Mouse (Mus musculus): ENCODE measurements around the gene Zswim4. TPM values are rescaled to one million over a fixed set of nuclear protein-coding genes. Genes with fewer than 3 reads are reported as not detected.

Zswim4 gene
- total RNA-seq (2023): 10 to 100 TPM; 46.3 to 48.9 TPM

GRCm38 (mm10) chr8:84236998-84237473 lies at the start of gene Zswim4:
Gene Zswim4 (minus strand): TSS chr8:84237055.

GRCm38 (mm10) chr8:84269950-84270773 lies 33.3 kb upstream of the Zswim4 start, which contains the start of gene Ccdc130:
Gene Ccdc130 (minus strand): TSS chr8:84270380.

DNA sequence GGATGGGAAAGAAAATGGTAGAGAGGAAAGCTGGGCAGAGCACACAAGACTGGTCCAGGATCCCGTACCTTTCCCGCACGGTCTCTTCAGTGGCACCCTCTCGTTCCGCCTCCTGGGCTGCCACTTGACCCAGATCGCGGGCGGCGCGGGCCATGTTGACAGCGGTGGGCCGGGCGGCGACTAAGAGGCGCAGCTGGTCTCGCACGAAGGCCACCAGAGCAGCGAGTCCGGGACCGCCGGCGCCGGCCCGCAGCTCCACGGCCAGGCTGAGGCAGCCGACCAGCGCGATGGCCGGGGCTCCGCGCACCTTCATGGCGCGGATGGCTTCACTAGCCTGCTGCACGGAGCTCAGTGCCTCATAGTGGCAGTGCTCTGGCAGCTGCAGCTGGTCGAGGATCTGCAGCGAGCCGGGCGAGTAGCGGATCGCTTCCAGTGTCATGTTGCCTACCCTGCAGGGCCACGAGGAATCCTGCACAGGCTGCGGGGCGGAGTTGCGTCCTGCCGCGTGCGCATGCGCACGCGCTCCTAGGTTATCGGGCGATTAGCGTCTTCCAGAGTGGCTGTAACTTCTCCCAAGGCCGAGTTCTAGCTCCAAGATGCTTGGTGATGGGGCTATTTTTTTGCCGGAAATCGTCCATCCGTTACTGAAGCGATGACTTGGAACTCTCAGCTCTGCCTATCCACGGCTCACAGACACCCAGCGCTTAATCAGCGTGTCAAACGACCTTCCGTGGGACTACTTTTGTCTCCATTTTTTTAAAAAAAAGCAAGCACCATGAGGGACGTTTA lies 20.2 kb upstream of the Zswim4 start, which contains the start of gene Mri1:
Gene Mri1 (minus strand): TSS at position 505 of the 789 bp plus-strand sequence.

GRCm38 (mm10) chr8:84249257-84250170 lies 12.7 kb upstream of the Zswim4 start, which contains the start of gene D8Ertd738e:
Gene D8Ertd738e (minus strand): TSS chr8:84249719.

DNA sequence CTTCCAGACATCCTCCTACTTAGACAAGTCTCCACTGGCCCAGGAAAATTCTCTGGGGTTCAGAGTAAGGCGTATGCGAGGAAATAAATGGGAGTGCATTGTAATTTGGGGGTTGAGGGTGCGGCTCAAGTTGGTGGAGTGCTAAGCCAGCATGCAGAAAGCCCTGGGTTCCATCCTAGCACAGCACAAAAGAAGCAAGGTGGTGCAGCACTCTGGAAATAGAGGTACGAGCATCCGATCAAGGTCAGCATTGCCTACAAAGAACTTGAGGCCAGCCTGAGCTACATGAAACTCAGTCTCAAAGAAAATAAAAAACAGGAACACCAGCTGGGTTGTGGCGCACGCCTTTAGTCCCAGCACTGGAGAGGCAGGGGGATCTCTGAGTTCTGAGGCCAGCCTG lies 51.7 kb downstream of the Zswim4 start, which contains the start of gene Nanos3:
Gene Nanos3 (minus strand): TSS at position 101 of the 400 bp plus-strand sequence.

Other genes starting within 250 kb of the Zswim4 start
- gene Samd1, start 239.4 kb downstream of the Zswim4 start, total RNA-seq (2023): 10 to 100 TPM; 55.2 to 55.6 TPM
- gene 1700067K01Rik, start 235.6 kb downstream of the Zswim4 start, total RNA-seq (2023): under 1 TPM; 0.39 to 0.55 TPM
- gene 2210011C24Rik, start 224.9 kb downstream of the Zswim4 start, total RNA-seq (2023): not detected
- not detected for gene Palm3, start 215.6 kb downstream of the Zswim4 start, total RNA-seq (2023)
- gene Il27ra, start 194.5 kb downstream of the Zswim4 start, total RNA-seq (2023): 10 to 100 TPM; 13.8 to 15.3 TPM
- not detected for gene Rln3, start 192.1 kb downstream of the Zswim4 start, total RNA-seq (2023)
- 1 to 10 TPM; 1.1 to 2.1 TPM for gene Gm10643, start 171.9 kb downstream of the Zswim4 start, total RNA-seq (2023)
- gene Rfx1, start 170.2 kb downstream of the Zswim4 start, total RNA-seq (2023): 10 to 100 TPM; 57.0 to 63.2 TPM
- gene Dcaf15, start 132.3 kb downstream of the Zswim4 start, total RNA-seq (2023): 10 to 100 TPM; 30.4 to 30.5 TPM
- gene Podnl1, start 111.1 kb downstream of the Zswim4 start, total RNA-seq (2023): 1 to 10 TPM in 1 of 2 experiments, under 1 TPM in 1; 0.39 to 1.0 TPM
- 10 to 100 TPM; 23.8 to 30.1 TPM for gene Cc2d1a, start 89.1 kb downstream of the Zswim4 start, total RNA-seq (2023)
- gene 4930432K21Rik, start 89.0 kb downstream of the Zswim4 start, total RNA-seq (2023): not detected
- not detected for gene Nanos3, start 51.8 kb downstream of the Zswim4 start, total RNA-seq (2023)
- gene D8Ertd738e, start 12.7 kb upstream of the Zswim4 start, total RNA-seq (2023): 100 to 1,000 TPM; 218 to 227 TPM
- gene Mri1, start 20.3 kb upstream of the Zswim4 start, total RNA-seq (2023): 10 to 100 TPM; 16.5 to 18.9 TPM
- gene Ccdc130, start 33.3 kb upstream of the Zswim4 start, total RNA-seq (2023): 10 to 100 TPM; 17.1 to 21.0 TPM
- gene Cacna1a, start 151.4 kb upstream of the Zswim4 start, total RNA-seq (2023): 1 to 10 TPM in 1 of 2 experiments, under 1 TPM in 1; 0.43 to 1.5 TPM

Measured in monocyte, adult 59 days (primary cell).